Mouse (Mus musculus) thymus, postnatal 25 days (tissue): Measurements from ENCODE around the gene Hnrnpa1.
"Not testable (repeated sequence)": the region's sequence is repeated elsewhere in the genome, so short reads cannot be mapped to it uniquely, and the experiment has no call there.

Experiments used
- DNase-seq: peaks from one replicate; pipeline ENCODE4 v3.0.0; 2022

The Hnrnpa1 gene

GRCm38 (mm10) chr15:103275943-103276342, 35.7 kb downstream of the Hnrnpa1 start:
- not testable (repeated sequence) for DNase-seq

- DNase-seq = no peak
These were observed 37.7 kb downstream of the Hnrnpa1 start for GRCm38 (mm10) chr15:103277949-103278348.

GRCm38 (mm10) chr15:103279750-103280149, 39.5 kb downstream of the Hnrnpa1 start:
- peak; percentile 46 for DNase-seq

GRCm38 (mm10) chr15:103280817-103281464, 40.7 kb downstream of the Hnrnpa1 start:
- DNase-seq = no peak

- no peak for DNase-seq
These were observed 41.4 kb downstream of the Hnrnpa1 start for GRCm38 (mm10) chr15:103281465-103282205.

GRCm38 (mm10) chr15:103284066-103284465, 43.8 kb downstream of the Hnrnpa1 start:
- DNase-seq = peak; percentile 54

GRCm38 (mm10) chr15:103284647-103285046, 44.4 kb downstream of the Hnrnpa1 start:
- no peak for DNase-seq

- no peak for DNase-seq
These were observed 45.7 kb downstream of the Hnrnpa1 start for GRCm38 (mm10) chr15:103285778-103286417.

- no peak for DNase-seq
These were observed 49.4 kb downstream of the Hnrnpa1 start for GRCm38 (mm10) chr15:103289600-103289999.

GRCm38 (mm10) chr15:103290417-103290816, 50.2 kb downstream of the Hnrnpa1 start:
- DNase-seq = no peak

GRCm38 (mm10) chr15:103290843-103291242, 50.6 kb downstream of the Hnrnpa1 start:
- no peak for DNase-seq

- no peak for DNase-seq
These were observed 52.6 kb downstream of the Hnrnpa1 start for GRCm38 (mm10) chr15:103292673-103293345.

GRCm38 (mm10) chr15:103293375-103293774, 53.1 kb downstream of the Hnrnpa1 start:
- no peak for DNase-seq

GRCm38 (mm10) chr15:103294649-103295048, 54.4 kb downstream of the Hnrnpa1 start:
- no peak for DNase-seq

- peak; percentile 19 for DNase-seq
These were observed 55.6 kb downstream of the Hnrnpa1 start for GRCm38 (mm10) chr15:103295851-103296250.
